In genomic region chr14:88337304-88337703, GRCm38 (mm10) we compare ENCODE assay signal across 25 mouse cellular contexts.
DNase-seq lines count a peak whose midpoint lies in the region; ATAC-seq and TF ChIP-seq lines count a peak whose summit lies in the region.
"Had no signal": no experiment of that assay in that cellular context is flagged by ENCODE, and none has a peak within 500 bp of the region (broad histone marks: within the 10 kb centered on the region; RNA-seq: fewer than 3 reads in every experiment).

No protein-coding gene starts in this region.

- no peaks in the 10 kb centered on the region for H3K9me3 ChIP-seq in embryonic facial prominence, embryonic 14.5 days (ENCODE audit: control insufficient read depth, low read length)
- no peaks in the 10 kb centered on the region for H3K9me3 ChIP-seq in embryonic facial prominence, embryonic 10.5 days
- no peaks in the 10 kb centered on the region for H3K9me3 ChIP-seq in neural tube, embryonic 15.5 days (replicated peaks)
- H3K9me3 ChIP-seq in midbrain, postnatal 0 days (ENCODE audit: low read length): no peaks in the 10 kb centered on the region
- H3K9me3 ChIP-seq in intestine, embryonic 15.5 days: no peaks in the 10 kb centered on the region
- H3K9me3 ChIP-seq: forebrain, embryonic 13.5 days; heart, embryonic 10.5 days; heart, embryonic 15.5 days; hindbrain, embryonic 12.5 days; limb, embryonic 12.5 days had no signal

- no peak overlapping the region for H3K9ac ChIP-seq in embryonic facial prominence, embryonic 14.5 days (ENCODE audit: low read depth, low read length)
- no peak overlapping the region for H3K9ac ChIP-seq in neural tube, embryonic 15.5 days (replicated peaks)
- no peak overlapping the region for H3K9ac ChIP-seq in midbrain, postnatal 0 days (replicated peaks; ENCODE audit: low read length, poor library complexity, severe bottlenecking)
- no peak overlapping the region for H3K9ac ChIP-seq in intestine, embryonic 15.5 days
- H3K9ac ChIP-seq: forebrain, embryonic 13.5 days; heart, embryonic 15.5 days; hindbrain, embryonic 12.5 days; limb, embryonic 12.5 days had no signal

- DNase-seq in embryonic facial prominence, embryonic 14.5 days (ENCODE audit: low spot score): peak; percentile 5
- no peak for DNase-seq in embryonic facial prominence, embryonic 10.5 days (ENCODE audit: low spot score)
- no peak for DNase-seq in neural tube, embryonic 10.5 days (ENCODE audit: extremely low spot score, low spot score)
- peak; percentile 12 for DNase-seq in midbrain, postnatal 0 days (ENCODE audit: low spot score)
- DNase-seq in c-Kit-positive CD71-positive TER-119-positive erythroid progenitor cells, embryonic 14.5 days (ENCODE audit: low spot score): no peak
- DNase-seq: adrenal gland, adult 8-10 months; cerebellum, adult 18-20 months; cerebellum, postnatal 10 days; gastrocnemius, postnatal 14 days; heart, adult 11 months; kidney, adult 11 months; kidney, postnatal 36 days; lung, postnatal 36 days; thymus, postnatal 14 days had no signal

- H3K27ac ChIP-seq in embryonic facial prominence, embryonic 14.5 days (replicated peaks; ENCODE audit: low read depth, low read length): no peak overlapping the region
- H3K27ac ChIP-seq in embryonic facial prominence, embryonic 10.5 days (replicated peaks): no peak overlapping the region
- no peak overlapping the region for H3K27ac ChIP-seq in neural tube, embryonic 15.5 days (replicated peaks)
- no peak overlapping the region for H3K27ac ChIP-seq in midbrain, postnatal 0 days (ENCODE audit: low read depth, low read length)
- no peak overlapping the region for H3K27ac ChIP-seq in intestine, embryonic 15.5 days
- H3K27ac ChIP-seq: forebrain, embryonic 13.5 days; heart, embryonic 10.5 days; heart, embryonic 15.5 days; hindbrain, embryonic 12.5 days; layer of hippocampus, adult 2 months; left cerebral cortex, adult 2 months; limb, embryonic 12.5 days had no signal

- no peak overlapping the region for H3K4me2 ChIP-seq in embryonic facial prominence, embryonic 14.5 days (ENCODE audit: low read depth, low read length)
- no peak overlapping the region for H3K4me2 ChIP-seq in neural tube, embryonic 15.5 days
- no peak overlapping the region for H3K4me2 ChIP-seq in midbrain, postnatal 0 days (ENCODE audit: low read depth, low read length, poor library complexity, severe bottlenecking)
- H3K4me2 ChIP-seq in intestine, embryonic 15.5 days (replicated peaks): no peak overlapping the region
- H3K4me2 ChIP-seq: forebrain, embryonic 13.5 days; heart, embryonic 15.5 days; hindbrain, embryonic 12.5 days; limb, embryonic 12.5 days; liver, embryonic 11.5 days had no signal

- H3K36me3 ChIP-seq in embryonic facial prominence, embryonic 14.5 days (ENCODE audit: control insufficient read depth, insufficient read depth, low read length): no peaks in the 10 kb centered on the region
- H3K36me3 ChIP-seq in embryonic facial prominence, embryonic 10.5 days (replicated peaks): no peaks in the 10 kb centered on the region
- H3K36me3 ChIP-seq in neural tube, embryonic 15.5 days: no peaks in the 10 kb centered on the region
- H3K36me3 ChIP-seq in midbrain, postnatal 0 days (ENCODE audit: insufficient read depth, low read length): no peaks in the 10 kb centered on the region
- H3K36me3 ChIP-seq in intestine, embryonic 15.5 days: no peaks in the 10 kb centered on the region
- H3K36me3 ChIP-seq: heart, embryonic 10.5 days; heart, embryonic 15.5 days; hindbrain, embryonic 12.5 days; limb, embryonic 12.5 days had no signal

- 64% methylated on average over 10 of the region's 10 CpGs for WGBS in embryonic facial prominence, embryonic 14.5 days
- WGBS in embryonic facial prominence, embryonic 10.5 days: 79% methylated on average over 10 of the region's 10 CpGs
- 64% methylated on average over 10 of the region's 10 CpGs for WGBS in neural tube, embryonic 15.5 days
- whole genome bisulfite sequencing in midbrain, postnatal 0 days: 35% methylated on average over 10 of the region's 10 CpGs
- WGBS in intestine, embryonic 15.5 days: 53% methylated on average over 10 of the region's 10 CpGs

- TF ChIP-seq CTCF in midbrain, postnatal 0 days (IDR thresholded peaks at IDR 0.05): no peak

- no peak overlapping the region for H3K4me3 ChIP-seq in embryonic facial prominence, embryonic 14.5 days (ENCODE audit: low read depth, low read length)
- no peak overlapping the region for H3K4me3 ChIP-seq in embryonic facial prominence, embryonic 10.5 days
- H3K4me3 ChIP-seq in neural tube, embryonic 15.5 days (replicated peaks): no peak overlapping the region
- H3K4me3 ChIP-seq in midbrain, postnatal 0 days (ENCODE audit: low read depth, low read length): no peak overlapping the region
- H3K4me3 ChIP-seq in intestine, embryonic 15.5 days (replicated peaks): no peak overlapping the region
- H3K4me3 ChIP-seq: forebrain, embryonic 13.5 days; heart, embryonic 10.5 days; heart, embryonic 15.5 days; hindbrain, embryonic 12.5 days; layer of hippocampus, adult 2 months; left cerebral cortex, adult 2 months; limb, embryonic 12.5 days had no signal

- no peak for ATAC-seq in embryonic facial prominence, embryonic 14.5 days (ENCODE audit: low read depth)
- ATAC-seq in neural tube, embryonic 15.5 days (ENCODE audit: low FRiP score): 0 out of 2 replicates have a peak, but pooled peaks have one; percentile 45
- ATAC-seq in midbrain, postnatal 0 days (ENCODE audit: low FRiP score): no peak
- ATAC-seq in intestine, embryonic 15.5 days: no peak
- ATAC-seq: forebrain, embryonic 13.5 days had no signal

- no peaks in the 10 kb centered on the region for H3K27me3 ChIP-seq in embryonic facial prominence, embryonic 14.5 days (replicated peaks; ENCODE audit: control insufficient read depth, insufficient read depth, low read length)
- H3K27me3 ChIP-seq in embryonic facial prominence, embryonic 10.5 days (replicated peaks; ENCODE audit: low read depth, poor library complexity, severe bottlenecking): no peaks in the 10 kb centered on the region
- H3K27me3 ChIP-seq in neural tube, embryonic 15.5 days (replicated peaks): no peaks in the 10 kb centered on the region
- no peaks in the 10 kb centered on the region for H3K27me3 ChIP-seq in midbrain, postnatal 0 days (ENCODE audit: insufficient read depth, low read length)
- H3K27me3 ChIP-seq in intestine, embryonic 15.5 days (replicated peaks): no peaks in the 10 kb centered on the region
- H3K27me3 ChIP-seq: CH12.LX; forebrain, embryonic 13.5 days; heart, embryonic 15.5 days; hindbrain, embryonic 12.5 days; limb, embryonic 12.5 days had no signal

- H3K4me1 ChIP-seq in embryonic facial prominence, embryonic 14.5 days (ENCODE audit: control insufficient read depth, insufficient read depth, low read length): no peaks in the 10 kb centered on the region
- H3K4me1 ChIP-seq in embryonic facial prominence, embryonic 10.5 days: no peaks in the 10 kb centered on the region
- no peaks in the 10 kb centered on the region for H3K4me1 ChIP-seq in neural tube, embryonic 15.5 days
- no peaks in the 10 kb centered on the region for H3K4me1 ChIP-seq in midbrain, postnatal 0 days (ENCODE audit: insufficient read depth, low read length)
- H3K4me1 ChIP-seq in intestine, embryonic 15.5 days (replicated peaks): no peaks in the 10 kb centered on the region
- H3K4me1 ChIP-seq: forebrain, embryonic 13.5 days; heart, embryonic 10.5 days; heart, embryonic 15.5 days; hindbrain, embryonic 12.5 days; limb, embryonic 12.5 days had no signal

Comparison
In these comparisons a context has a peak if more than half of its experiments do, and no peak if none do; other contexts are left out.
1. DNase-seq: peak in embryonic facial prominence, embryonic 14.5 days (single experiment) and midbrain, postnatal 0 days (single experiment); none in embryonic facial prominence, embryonic 10.5 days (single experiment), neural tube, embryonic 10.5 days (single experiment) and c-Kit-positive CD71-positive TER-119-positive erythroid progenitor cells, embryonic 14.5 days (single experiment).